Mouse (Mus musculus) intestine, embryonic 15.5 days (tissue): ENCODE data around the gene Foxo3. TPM values are rescaled to one million over a fixed set of nuclear protein-coding genes. Genes with fewer than 3 reads are reported as not detected.

Source experiments
- ATAC-seq: fragments of 200-750 bp; cut with Nextera tagmentation; 2 replicates; pipeline ENCODE4 v1.8.0; 2017; ENCODE audit warnings: moderate TSS enrichment, moderate library complexity
- H3K27ac ChIP-seq: fragments of 300-500 bp; sonication (generic); 2 replicates; pipeline ENCODE4 v1.5.1; 2015; ENCODE audit warnings: mild to moderate bottlenecking, inconsistent platforms
- H3K27me3 ChIP-seq: fragments of 300-500 bp; sonication (generic); replicated peaks from 2 replicates; pipeline ENCODE4 v1.6.1; 2015; ENCODE audit warnings: inconsistent platforms
- H3K36me3 ChIP-seq: fragments of 300-500 bp; sonication (generic); 2 replicates; pipeline ENCODE4 v1.6.1; 2015; ENCODE audit warnings: inconsistent platforms
- H3K4me1 ChIP-seq: fragments of 300-500 bp; sonication (generic); replicated peaks from 2 replicates; pipeline ENCODE4 v1.6.1; 2015; ENCODE audit warnings: inconsistent platforms
- H3K4me2 ChIP-seq: fragments of 300-500 bp; sonication (generic); replicated peaks from 2 replicates; pipeline ENCODE4 v1.6.1; 2015; ENCODE audit warnings: mild to moderate bottlenecking, inconsistent platforms
- H3K4me3 ChIP-seq: fragments of 300-500 bp; sonication (generic); replicated peaks from 2 replicates; pipeline ENCODE4 v1.5.1; 2015; ENCODE audit warnings: inconsistent platforms
- H3K9ac ChIP-seq: fragments of 300-500 bp; sonication (generic); 2 replicates; pipeline ENCODE4 v1.6.1; 2015; ENCODE audit warnings: inconsistent platforms
- H3K9me3 ChIP-seq: fragments of 300-500 bp; sonication (generic); 2 replicates; pipeline ENCODE4 v1.6.1; 2016; ENCODE audit warnings: inconsistent platforms
- WGBS: fragments of 180-500 bp; shearing (Covaris S2); methylation state at CpG from one replicate; pipeline ENCODE4 v1.1.7; 2015; 5-methylcytosine and 5-hydroxymethylcytosine counted together
- polyA plus RNA-seq: library from polyadenylated mRNA; unstranded; fragments of >200 nt; fragmentation: Nextera tagmentation; extraction: Ambion mirVana; gene quantifications from 2 replicates; pipeline ENCODE4 v1.2.1, GENCODE M21; 2015

Gene Foxo3
- polyA plus RNA-seq: 6.4 and 7.6 TPM in 2 replicates

DNA sequence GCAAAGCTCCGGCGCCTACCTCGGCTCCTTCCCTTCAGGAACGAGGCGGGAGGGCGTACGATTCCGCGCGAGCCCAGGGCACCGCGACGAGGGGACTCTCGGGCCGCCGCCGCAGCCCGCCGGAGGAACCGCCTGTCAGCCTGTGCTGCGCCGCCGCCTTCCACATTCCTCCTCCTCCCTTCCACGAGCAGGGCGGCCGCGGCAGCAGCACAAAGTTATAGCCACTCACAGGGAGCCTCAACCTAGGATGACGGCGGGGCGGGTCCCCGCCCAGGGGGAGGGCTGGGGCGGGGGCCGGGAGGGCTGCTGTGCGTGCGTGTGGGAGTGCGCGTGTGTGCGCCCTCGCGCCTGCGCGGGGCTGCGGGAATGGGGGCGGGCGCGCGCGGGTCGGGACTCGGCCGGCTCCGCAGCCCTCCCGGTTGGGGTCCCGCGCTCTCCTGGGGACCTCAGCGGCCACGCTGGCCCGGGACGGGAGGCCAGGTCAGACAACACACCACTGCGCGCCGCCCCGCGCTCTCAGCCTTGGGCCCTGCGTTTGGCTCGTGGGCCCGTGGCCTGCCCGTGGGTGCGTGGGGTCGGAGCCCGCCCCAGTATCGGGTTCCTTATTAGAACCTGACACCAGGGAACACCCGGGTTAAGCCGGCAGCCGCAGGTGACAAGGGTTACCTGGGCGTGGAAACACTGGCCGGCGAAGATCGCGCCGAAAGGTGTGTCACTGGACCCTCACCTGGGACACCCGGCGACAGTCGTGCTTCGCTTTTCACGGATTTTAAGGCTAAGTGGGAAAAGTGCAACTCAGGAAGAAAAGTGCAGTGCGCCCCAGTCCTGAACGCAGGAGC is at the start of gene Foxo3:
Foxo3 (minus strand) TSS at position 249 of the 839 bp plus-strand sequence.
- H3K4me1 ChIP-seq: peaks cover 31% of the 10 kb centered on the region
- H3K9ac ChIP-seq: peak within 1 kb of the TSS; percentile 83
- peak within 1 kb of the TSS; percentile 94 for H3K4me2 ChIP-seq
- H3K27ac ChIP-seq: peak within 1 kb of the TSS; percentile 98
- no peaks in the 10 kb centered on the region for H3K36me3 ChIP-seq
- H3K4me3 ChIP-seq: peak within 1 kb of the TSS; percentile 72
- under 1% methylated on average over 88 of the region's 88 CpGs for WGBS
- H3K9me3 ChIP-seq: no peaks in the 10 kb centered on the region
- H3K27me3 ChIP-seq: no peaks in the 10 kb centered on the region
- ATAC-seq: peak; percentile 80

DNA sequence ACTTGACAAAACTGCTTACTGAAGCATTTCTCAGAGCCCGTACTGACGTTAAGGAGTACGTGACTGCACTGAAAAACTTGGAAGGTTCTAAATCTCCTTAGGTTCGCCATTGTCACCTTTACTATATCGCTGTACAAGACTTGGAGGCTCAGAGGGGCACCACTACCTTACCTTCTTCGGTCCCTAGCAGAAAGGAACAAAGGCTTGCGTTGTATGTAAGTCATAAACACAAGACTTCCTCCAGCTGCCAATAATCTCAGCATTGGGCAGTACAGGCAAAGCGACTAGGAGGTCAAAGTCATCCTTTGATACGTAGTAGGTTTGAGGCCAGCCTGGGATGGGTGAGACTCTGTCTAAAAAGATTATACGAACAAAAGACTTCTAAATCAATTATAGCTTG is 48.8 kb upstream of the Foxo3 start:
- Histone ChIP-seq H3K4me1 (no peaks in the 10 kb centered on the region), H3K9ac (no peak overlapping the region), H3K27ac (no peak overlapping the region), H3K4me2 (no peak overlapping the region), H3K27me3 (no peaks in the 10 kb centered on the region), H3K36me3 (no peaks in the 10 kb centered on the region), H3K9me3 (no peaks in the 10 kb centered on the region), H3K4me3 (no peak overlapping the region)
- 83% methylated on average over 10 of the region's 10 CpGs for WGBS
- no peak for ATAC-seq

DNA sequence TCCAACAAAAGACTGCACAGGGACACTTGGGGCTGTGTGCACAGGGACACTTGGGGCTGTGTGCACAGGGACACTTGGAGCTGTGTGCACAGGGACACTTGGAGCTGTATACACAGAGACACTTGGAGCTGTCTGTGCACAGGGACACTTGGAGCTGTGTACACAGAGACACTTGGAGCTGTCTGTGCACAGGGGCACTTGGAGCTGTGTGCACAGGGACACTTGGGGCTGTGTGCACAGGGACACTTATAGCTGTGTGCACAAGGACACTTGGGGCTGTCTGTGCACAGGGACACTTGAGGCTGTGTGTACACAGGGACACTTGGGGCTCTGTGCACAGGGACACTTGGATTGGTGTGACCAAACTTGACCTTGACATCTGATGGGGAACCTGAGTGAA is 47.4 kb upstream of the Foxo3 start:
- Histone ChIP-seq H3K4me2 (no peak overlapping the region), H3K9ac (no peak overlapping the region), H3K27ac (no peak overlapping the region), H3K9me3 (no peaks in the 10 kb centered on the region), H3K36me3 (no peaks in the 10 kb centered on the region), H3K27me3 (no peaks in the 10 kb centered on the region), H3K4me1 (no peaks in the 10 kb centered on the region), H3K4me3 (no peak overlapping the region)
- no peak for ATAC-seq

DNA sequence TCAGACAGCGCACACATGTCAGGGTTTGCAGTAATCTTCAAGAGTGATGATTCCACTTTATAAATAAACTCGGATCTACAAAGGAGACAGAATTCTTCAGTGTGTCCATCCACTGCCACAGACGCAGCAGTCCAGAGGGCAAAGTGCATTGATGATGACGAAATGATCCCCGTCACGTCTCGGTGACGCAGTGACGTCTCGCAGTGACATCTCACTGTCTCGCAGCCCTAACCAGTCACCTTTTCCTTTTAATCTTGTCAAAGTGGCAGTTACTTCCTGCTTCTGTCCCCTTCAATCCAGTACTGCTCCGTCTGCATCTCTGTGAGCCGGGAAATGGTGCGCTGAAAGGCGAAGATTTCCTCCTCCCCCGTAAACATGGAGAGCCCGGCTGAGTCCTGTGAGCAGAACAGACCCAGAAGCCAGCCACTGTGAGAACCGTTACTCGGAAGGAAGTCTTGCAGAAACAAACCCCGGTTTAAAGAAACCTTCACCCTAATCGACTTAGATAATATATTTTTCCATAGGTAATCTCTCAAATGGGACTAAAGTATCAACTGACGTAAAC is 36.7 kb upstream of the Foxo3 start:
- H3K9ac ChIP-seq: no peak overlapping the region
- WGBS: 64% methylated on average over 22 of the region's 22 CpGs
- H3K27ac ChIP-seq: no peak overlapping the region
- no peak overlapping the region for H3K4me3 ChIP-seq
- H3K36me3 ChIP-seq: no peaks in the 10 kb centered on the region
- no peaks in the 10 kb centered on the region for H3K9me3 ChIP-seq
- ATAC-seq: no peak
- no peaks in the 10 kb centered on the region for H3K4me1 ChIP-seq
- no peak overlapping the region for H3K4me2 ChIP-seq
- no peaks in the 10 kb centered on the region for H3K27me3 ChIP-seq

DNA sequence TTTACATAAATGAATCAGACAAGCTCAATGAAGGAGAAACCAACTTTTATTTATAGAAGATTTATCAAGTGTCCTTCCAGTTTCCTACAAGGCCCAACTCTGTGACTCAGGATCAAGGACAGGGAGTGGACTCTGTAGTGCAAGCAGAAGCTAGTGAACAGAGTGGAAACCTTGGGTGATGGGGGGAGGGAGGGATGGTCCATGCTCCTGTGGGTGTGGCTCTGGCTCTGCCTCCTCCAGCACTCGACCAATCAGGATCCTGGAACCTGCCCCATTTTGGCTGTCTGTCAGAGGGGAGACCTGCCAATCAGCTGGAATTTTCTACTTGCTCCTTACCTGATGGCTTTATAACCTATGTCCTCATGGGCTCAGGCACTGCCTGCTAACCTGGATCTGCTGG is 36.0 kb upstream of the Foxo3 start:
- Histone ChIP-seq H3K27ac (no peak overlapping the region), H3K4me1 (no peaks in the 10 kb centered on the region), H3K27me3 (no peaks in the 10 kb centered on the region), H3K4me2 (no peak overlapping the region), H3K9ac (no peak overlapping the region), H3K9me3 (no peaks in the 10 kb centered on the region), H3K4me3 (no peak overlapping the region), H3K36me3 (no peaks in the 10 kb centered on the region)
- WGBS: 67% methylated on average over 1 of the region's 1 CpGs
- ATAC-seq: no peak

DNA sequence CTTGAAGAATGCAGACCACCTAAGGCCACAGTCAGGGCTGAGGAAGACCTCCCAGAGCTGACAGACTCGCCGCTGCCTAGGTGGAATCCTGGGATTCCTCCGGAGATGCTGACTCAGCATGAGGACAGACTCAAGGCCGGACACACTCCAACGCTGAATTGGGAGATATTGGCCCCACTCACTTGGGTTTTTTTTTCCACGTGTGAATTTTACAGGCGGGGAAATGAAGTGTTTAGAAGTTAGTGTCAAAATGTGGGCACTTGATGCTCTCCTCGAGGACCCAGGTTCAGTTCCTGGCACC is 32.1 kb upstream of the Foxo3 start:
- ATAC-seq: no peak
- no peaks in the 10 kb centered on the region for H3K4me1 ChIP-seq
- H3K27ac ChIP-seq: no peak overlapping the region
- peak overlapping the region; percentile 51 for H3K4me2 ChIP-seq
- H3K4me3 ChIP-seq: no peak overlapping the region
- no peaks in the 10 kb centered on the region for H3K9me3 ChIP-seq
- 30% methylated on average over 8 of the region's 8 CpGs for WGBS
- H3K9ac ChIP-seq: no peak overlapping the region
- H3K27me3 ChIP-seq: no peaks in the 10 kb centered on the region
- H3K36me3 ChIP-seq: no peaks in the 10 kb centered on the region

DNA sequence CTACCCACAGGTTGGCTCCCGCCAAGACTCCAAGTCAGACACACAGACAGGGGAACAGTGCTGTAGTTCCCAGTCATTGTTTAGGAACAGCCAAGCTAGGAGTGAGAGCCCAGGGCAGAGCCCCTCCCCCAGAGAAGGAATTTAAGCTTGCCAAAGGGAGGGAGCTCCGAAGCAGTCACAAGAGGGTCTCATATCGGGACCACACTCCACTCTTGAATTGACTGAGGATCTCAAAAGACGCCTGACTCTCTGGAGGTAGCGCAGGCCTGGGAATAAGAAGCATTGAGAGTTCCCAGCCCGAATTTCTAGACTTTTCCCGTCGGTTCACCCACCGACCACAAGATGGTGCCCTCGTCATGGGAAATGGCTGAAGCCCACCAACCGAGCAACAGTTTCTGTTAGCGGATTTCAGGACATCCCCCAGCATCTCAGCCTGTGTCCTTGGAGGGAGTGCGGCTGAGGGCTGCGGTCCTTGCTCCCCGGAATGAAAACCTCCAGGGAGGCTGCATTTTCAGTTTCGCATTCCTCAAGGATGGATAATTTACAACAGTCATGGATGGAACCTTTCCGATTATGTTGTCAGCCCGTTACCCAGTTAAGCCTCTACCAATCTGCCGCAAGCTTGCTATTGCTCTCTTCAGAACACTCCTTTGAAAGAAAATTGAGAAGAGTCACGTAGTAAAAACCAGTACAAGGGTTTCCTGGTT is 31.6 kb upstream of the Foxo3 start:
- 8% methylated on average over 20 of the region's 20 CpGs for WGBS

DNA sequence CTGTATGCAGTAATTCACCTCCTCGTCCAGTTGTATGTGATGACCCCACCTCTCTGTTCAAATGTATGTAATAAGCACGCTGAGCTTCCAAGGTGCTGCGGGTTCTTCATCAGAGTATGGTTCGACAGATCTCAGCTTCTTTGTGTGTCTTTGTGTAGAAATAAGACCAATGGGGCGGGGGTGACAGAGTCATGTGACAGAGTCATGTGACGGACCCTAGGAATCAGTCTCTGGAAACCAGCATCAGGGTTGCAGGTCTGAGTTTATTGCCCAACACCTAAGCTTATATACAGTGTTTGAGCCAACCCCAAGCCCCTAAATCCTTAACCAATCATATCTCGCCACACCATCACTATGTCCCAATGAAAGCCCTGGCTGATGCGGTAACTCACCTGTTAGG is 29.9 kb upstream of the Foxo3 start:
- Histone ChIP-seq H3K4me3 (no peak overlapping the region), H3K4me1 (no peaks in the 10 kb centered on the region), H3K9me3 (no peaks in the 10 kb centered on the region), H3K9ac (no peak overlapping the region), H3K4me2 (no peak overlapping the region), H3K36me3 (no peaks in the 10 kb centered on the region), H3K27me3 (no peaks in the 10 kb centered on the region), H3K27ac (no peak overlapping the region)
- ATAC-seq: no peak
- WGBS: 89% methylated on average over 8 of the region's 8 CpGs

More for the DNA sequence above, 31.6 kb upstream of the Foxo3 start:
- H3K4me1 ChIP-seq: no peaks in the 10 kb centered on the region
- 0 out of 2 replicates have a peak, but pooled peaks have one; percentile 39 for ATAC-seq
- H3K4me2 ChIP-seq: peak overlapping the region; percentile 51
- no peak overlapping the region for H3K27ac ChIP-seq
- no peak overlapping the region; the same call in 1 of the 2 replicates for H3K4me3 ChIP-seq
- no peaks in the 10 kb centered on the region for H3K27me3 ChIP-seq
- H3K36me3 ChIP-seq: no peaks in the 10 kb centered on the region
- no peak overlapping the region for H3K9ac ChIP-seq
- H3K9me3 ChIP-seq: no peaks in the 10 kb centered on the region

DNA sequence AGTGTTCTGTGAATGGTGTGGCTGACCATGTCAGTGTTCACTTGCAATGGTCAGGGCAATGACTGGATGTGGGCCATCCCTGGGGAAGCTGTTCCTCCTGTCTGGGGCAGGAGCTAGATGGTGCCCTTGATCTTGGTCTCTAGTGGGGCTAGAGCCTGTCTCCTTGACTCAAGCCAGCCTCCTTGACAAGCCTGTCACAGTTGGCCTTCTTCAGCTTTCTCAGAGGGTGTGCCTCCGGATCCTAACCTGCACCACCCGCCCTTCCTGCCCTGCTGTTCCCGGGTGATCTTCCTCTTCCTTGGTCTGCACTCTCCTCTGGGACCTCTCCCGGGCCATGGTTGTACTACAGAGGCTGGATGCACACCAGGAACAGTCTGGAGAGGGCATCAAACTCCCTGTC is 24.2 kb upstream of the Foxo3 start:
- Histone ChIP-seq H3K9ac (no peak overlapping the region), H3K27ac (no peak overlapping the region), H3K36me3 (no peaks in the 10 kb centered on the region), H3K4me3 (no peak overlapping the region), H3K4me1 (no peaks in the 10 kb centered on the region), H3K4me2 (no peak overlapping the region), H3K9me3 (no peaks in the 10 kb centered on the region), H3K27me3 (no peaks in the 10 kb centered on the region)
- 58% methylated on average over 4 of the region's 4 CpGs for WGBS
- ATAC-seq: no peak

DNA sequence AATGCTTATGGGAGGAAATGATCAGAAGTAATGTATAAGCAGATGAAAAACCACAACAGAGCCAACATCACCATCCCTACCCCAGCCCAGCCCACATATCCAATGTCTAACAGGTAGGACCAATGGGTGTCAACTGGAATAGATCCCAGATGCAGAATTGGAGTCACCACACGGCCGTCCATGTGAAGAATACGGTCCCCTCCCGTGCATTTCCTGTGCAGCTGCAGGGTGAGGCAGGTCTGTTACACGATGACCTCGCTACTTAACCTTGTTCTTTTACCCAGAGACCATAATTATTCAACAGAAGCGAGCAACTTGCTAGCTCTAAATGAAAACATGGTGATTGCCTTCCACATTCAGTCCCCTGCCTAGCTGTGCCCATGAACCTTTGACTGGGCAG is 23.4 kb upstream of the Foxo3 start:
- H3K27me3 ChIP-seq: no peaks in the 10 kb centered on the region
- H3K4me3 ChIP-seq: no peak overlapping the region
- no peak for ATAC-seq
- H3K27ac ChIP-seq: no peak overlapping the region
- H3K4me2 ChIP-seq: no peak overlapping the region
- WGBS: 32% methylated on average over 7 of the region's 7 CpGs
- H3K36me3 ChIP-seq: no peaks in the 10 kb centered on the region
- H3K9me3 ChIP-seq: no peaks in the 10 kb centered on the region
- H3K9ac ChIP-seq: no peak overlapping the region
- H3K4me1 ChIP-seq: no peaks in the 10 kb centered on the region

DNA sequence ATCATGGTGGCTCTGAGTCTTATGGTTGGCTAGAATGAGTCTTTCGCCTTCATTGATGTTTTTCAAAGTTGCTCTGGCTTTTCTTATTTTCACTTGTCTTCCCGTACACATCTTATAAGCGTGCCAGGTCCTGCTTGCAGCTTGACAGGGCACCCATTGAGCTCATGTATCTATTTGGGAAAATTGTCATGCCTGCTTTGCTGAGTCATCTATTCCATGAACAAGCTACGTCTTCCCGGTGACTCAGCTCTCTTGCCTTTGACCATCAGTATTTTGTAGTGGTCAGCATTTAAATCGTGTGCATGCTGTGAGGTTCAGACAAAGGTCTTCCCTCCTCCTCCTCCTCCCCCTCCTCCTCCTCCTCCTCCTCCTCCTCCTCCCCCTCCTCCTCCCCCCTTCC is 22.9 kb upstream of the Foxo3 start:
- H3K9me3 ChIP-seq: no peaks in the 10 kb centered on the region
- H3K9ac ChIP-seq: no peak overlapping the region
- no peak overlapping the region for H3K4me3 ChIP-seq
- no peak for ATAC-seq
- H3K4me1 ChIP-seq: no peaks in the 10 kb centered on the region
- 86% methylated on average over 6 of the region's 6 CpGs for WGBS
- no peak overlapping the region for H3K27ac ChIP-seq
- no peaks in the 10 kb centered on the region for H3K27me3 ChIP-seq
- H3K4me2 ChIP-seq: no peak overlapping the region
- H3K36me3 ChIP-seq: no peaks in the 10 kb centered on the region

DNA sequence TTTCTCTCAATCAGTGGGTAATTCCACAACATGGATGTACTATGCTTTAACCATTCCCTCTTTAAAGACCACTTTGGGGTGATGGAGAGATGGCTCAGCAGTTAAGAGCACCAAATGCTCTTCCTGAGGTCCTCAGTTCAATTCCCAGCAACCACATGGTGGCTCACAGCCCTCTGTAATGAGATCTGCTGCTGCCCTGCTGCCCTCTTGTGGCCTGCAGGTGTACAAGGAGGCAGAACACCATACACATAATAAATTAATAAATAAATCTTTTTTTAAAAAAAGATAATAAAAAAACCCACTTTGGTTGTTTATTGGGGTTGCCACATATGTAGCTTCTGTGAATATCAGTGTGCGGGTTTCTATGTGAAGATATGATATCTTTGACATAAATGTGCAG is 21.4 kb upstream of the Foxo3 start:
- WGBS: 93% methylated on average over 1 of the region's 1 CpGs
- Histone ChIP-seq H3K27me3 (no peaks in the 10 kb centered on the region), H3K9ac (no peak overlapping the region)

More for the DNA sequence above, 21.4 kb upstream of the Foxo3 start:
- H3K4me3 ChIP-seq: no peak overlapping the region
- H3K27ac ChIP-seq: no peak overlapping the region
- no peaks in the 10 kb centered on the region for H3K9me3 ChIP-seq
- no peak overlapping the region for H3K4me2 ChIP-seq
- no peaks in the 10 kb centered on the region for H3K4me1 ChIP-seq
- ATAC-seq: no peak
- no peaks in the 10 kb centered on the region for H3K36me3 ChIP-seq
